Mouse (Mus musculus): ENCODE data around the gene Ak2. TPM values are rescaled to one million over a fixed set of nuclear protein-coding genes. Genes with fewer than 3 reads are reported as not detected.
A peak's percentile ranks its signal among the peaks of the same experiment; 100 is the strongest.

Gene Ak2
- polyA plus RNA-seq, 1 experiment from 2014 or later, result 103 TPM

DNA sequence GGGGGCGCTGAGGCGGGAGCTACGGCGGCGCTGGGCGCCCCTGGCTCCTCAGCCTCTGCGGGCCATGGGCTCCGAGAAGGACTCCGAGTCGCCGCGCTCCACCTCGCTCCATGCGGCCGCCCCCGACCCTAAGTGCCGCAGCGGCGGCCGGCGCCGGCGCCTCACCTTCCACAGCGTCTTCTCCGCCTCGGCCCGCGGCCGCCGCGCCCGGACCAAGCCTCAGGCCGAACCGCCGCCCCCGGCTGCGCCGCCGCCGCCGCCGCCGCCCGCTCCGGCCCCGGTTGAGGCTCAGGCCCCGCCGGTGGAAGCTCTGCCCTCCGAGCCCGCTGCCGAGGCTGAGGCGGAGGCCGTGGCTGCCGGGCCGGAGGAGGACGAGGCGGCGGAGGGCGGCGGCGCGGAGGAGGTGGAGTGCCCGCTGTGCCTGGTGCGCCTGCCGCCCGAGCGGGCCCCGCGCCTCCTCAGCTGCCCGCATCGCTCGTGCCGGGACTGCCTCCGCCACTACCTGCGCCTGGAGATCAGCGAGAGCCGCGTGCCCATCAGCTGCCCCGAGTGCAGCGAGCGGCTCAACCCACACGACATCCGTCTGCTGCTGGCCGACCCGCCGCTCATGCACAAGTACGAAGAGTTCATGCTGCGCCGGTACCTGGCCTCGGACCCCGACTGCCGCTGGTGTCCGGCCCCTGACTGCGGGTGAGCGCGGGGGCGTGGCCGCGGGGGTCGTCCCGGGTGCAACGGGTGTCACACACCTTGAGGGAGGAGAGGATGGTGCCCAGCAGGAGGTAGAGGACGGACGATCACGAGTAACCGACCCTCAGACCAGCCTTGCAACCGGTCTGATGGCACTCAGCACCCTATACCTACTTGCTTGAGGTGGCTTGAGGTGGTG lies 66.7 kb downstream of the Ak2 start, which contains the start of gene Rnf19b:
Gene Rnf19b (plus strand): TSS at position 65 of the 886 bp plus-strand sequence.
- Histone ChIP-seq H3K4me2 (ENCODE audit: low read length) (peak within 1 kb of the TSS; percentile 95), H3K4me3 (replicated peaks; ENCODE audit: low read length) (peak within 1 kb of the TSS; percentile 85), H3K27me3 (replicated peaks; ENCODE audit: control insufficient read depth, insufficient read depth, low read length) (no peaks in the 10 kb centered on the region), H3K9ac (replicated peaks; ENCODE audit: low read depth, low read length) (peak within 1 kb of the TSS; percentile 88), H3K9me3 (ENCODE audit: control insufficient read depth, low read length) (no peaks in the 10 kb centered on the region), H3K4me1 (replicated peaks; ENCODE audit: control insufficient read depth, insufficient read depth, low read length) (peaks cover 15% of the 10 kb centered on the region), H3K36me3 (ENCODE audit: control insufficient read depth, insufficient read depth) (no peaks in the 10 kb centered on the region), H3K27ac (ENCODE audit: low read length) (peak within 1 kb of the TSS; percentile 88)
- peak; percentile 62 for ATAC-seq
- under 1% methylated on average over 67 of the region's 107 CpGs for WGBS

DNA sequence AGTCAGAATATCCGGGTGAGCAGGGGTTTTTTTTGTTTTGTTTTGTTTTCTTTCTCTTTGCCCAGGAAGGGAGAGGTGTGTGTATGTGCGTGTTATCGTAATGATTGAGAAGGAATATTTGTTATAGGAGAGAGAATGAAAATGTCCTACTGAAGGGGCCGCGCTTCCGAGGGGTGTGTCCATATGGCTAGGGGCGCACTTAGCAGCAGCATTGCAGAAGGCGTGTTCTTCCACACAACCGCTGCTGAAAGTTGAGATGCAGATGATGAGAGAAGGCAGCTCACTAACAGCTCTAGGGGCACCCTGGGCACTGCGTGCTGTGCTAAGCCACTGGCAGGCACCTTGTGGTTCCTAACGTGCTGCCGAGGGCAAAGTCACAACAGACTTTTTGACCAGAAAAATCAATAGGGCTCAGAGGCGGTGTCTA lies 67.4 kb downstream of the Ak2 start:
- WGBS, result 2% methylated on average over 13 of the region's 13 CpGs

DNA sequence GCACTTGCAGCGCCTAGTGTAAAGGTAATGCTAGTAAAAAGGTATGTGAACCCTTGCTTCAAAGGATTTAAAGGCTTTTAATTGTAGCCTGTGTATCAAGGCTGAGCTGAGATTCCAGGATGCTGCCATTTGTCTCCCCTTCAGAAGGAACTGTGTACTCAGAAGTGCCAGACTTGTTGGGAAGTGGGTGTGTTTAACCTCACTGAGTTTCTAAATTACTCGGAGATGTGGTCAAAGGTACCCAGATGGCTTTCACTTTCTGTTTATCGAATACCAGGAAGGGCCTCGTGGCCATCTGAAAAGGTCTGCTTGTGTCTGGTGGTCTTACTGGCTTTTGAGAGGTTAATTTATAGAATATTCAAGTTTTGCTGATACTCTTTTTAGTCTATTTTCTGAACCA lies 68.2 kb downstream of the Ak2 start:
- Histone ChIP-seq H3K4me3 (replicated peaks; ENCODE audit: low read length) (peak overlapping the region; percentile 85), H3K36me3 (ENCODE audit: control insufficient read depth, insufficient read depth) (no peaks in the 10 kb centered on the region), H3K9me3 (ENCODE audit: control insufficient read depth, low read length) (no peaks in the 10 kb centered on the region), H3K4me2 (ENCODE audit: low read length) (peak overlapping the region; percentile 95), H3K27me3 (replicated peaks; ENCODE audit: control insufficient read depth, insufficient read depth, low read length) (no peaks in the 10 kb centered on the region), H3K4me1 (replicated peaks; ENCODE audit: control insufficient read depth, insufficient read depth, low read length) (peaks cover 15% of the 10 kb centered on the region), H3K27ac (ENCODE audit: low read length) (no peak overlapping the region), H3K9ac (replicated peaks; ENCODE audit: low read depth, low read length) (no peak overlapping the region)
- 57% methylated on average over 4 of the region's 4 CpGs for WGBS
- no peak for ATAC-seq

More for the DNA sequence above, 67.4 kb downstream of the Ak2 start:
- no peaks in the 10 kb centered on the region for H3K9me3 ChIP-seq (ENCODE audit: control insufficient read depth, low read length)
- H3K27me3 ChIP-seq (replicated peaks; ENCODE audit: control insufficient read depth, insufficient read depth, low read length), result no peaks in the 10 kb centered on the region
- no peak for ATAC-seq
- H3K36me3 ChIP-seq (ENCODE audit: control insufficient read depth, insufficient read depth), result no peaks in the 10 kb centered on the region
- peak overlapping the region; percentile 85 for H3K4me3 ChIP-seq (replicated peaks; ENCODE audit: low read length)
- no peak overlapping the region for H3K27ac ChIP-seq (ENCODE audit: low read length)
- peaks cover 15% of the 10 kb centered on the region for H3K4me1 ChIP-seq (replicated peaks; ENCODE audit: control insufficient read depth, insufficient read depth, low read length)
- H3K4me2 ChIP-seq (ENCODE audit: low read length), result peak overlapping the region; percentile 95
- peak overlapping the region; percentile 88 for H3K9ac ChIP-seq (replicated peaks; ENCODE audit: low read depth, low read length)

Other genes with a start within 250 kb of the Ak2 start
- gene A3galt2, start 236.6 kb upstream of the Ak2 start, polyA plus RNA-seq (2015; fragmentation: Nextera tagmentation; extraction: Ambion mirVana), result 0.43 and 0.63 TPM in 2 replicates
- gene Zfp362, start 185.9 kb upstream of the Ak2 start, polyA plus RNA-seq (2015; fragmentation: Nextera tagmentation; extraction: Ambion mirVana), result 45.2 and 47.6 TPM in 2 replicates
- 9.3 and 10.9 TPM in 2 replicates for gene Trim62, start 108.4 kb upstream of the Ak2 start, polyA plus RNA-seq (2015; fragmentation: Nextera tagmentation; extraction: Ambion mirVana)
- 9.8 and 10.3 TPM in 2 replicates for gene Azin2, start 29.5 kb upstream of the Ak2 start, polyA plus RNA-seq (2015; fragmentation: Nextera tagmentation; extraction: Ambion mirVana)
- 21.0 and 26.5 TPM in 2 replicates for gene Rnf19b, start 66.3 kb downstream of the Ak2 start, polyA plus RNA-seq (2015; fragmentation: Nextera tagmentation; extraction: Ambion mirVana)
- gene Tmem54, start 113.6 kb downstream of the Ak2 start, polyA plus RNA-seq (2015; fragmentation: Nextera tagmentation; extraction: Ambion mirVana), result not detected in 2 replicates
- 57.9 and 63.4 TPM in 2 replicates for gene Hpca, start 130.1 kb downstream of the Ak2 start, polyA plus RNA-seq (2015; fragmentation: Nextera tagmentation; extraction: Ambion mirVana)
- gene Fndc5, start 145.0 kb downstream of the Ak2 start, polyA plus RNA-seq (2015; fragmentation: Nextera tagmentation; extraction: Ambion mirVana), result 2.5 and 2.8 TPM in 2 replicates
- 16.9 and 17.2 TPM in 2 replicates for gene S100pbp, start 197.8 kb downstream of the Ak2 start, polyA plus RNA-seq (2015; fragmentation: Nextera tagmentation; extraction: Ambion mirVana)
- gene Yars, start 197.8 kb downstream of the Ak2 start, polyA plus RNA-seq (2015; fragmentation: Nextera tagmentation; extraction: Ambion mirVana), result 116 and 122 TPM in 2 replicates

Measured in forebrain, embryonic 16.5 days (tissue).